Mouse (Mus musculus) heart, embryonic 11.5 days (tissue): ENCODE measurements around the gene Clmp. TPM values are rescaled to one million over a fixed set of nuclear protein-coding genes. Genes with fewer than 3 reads are reported as not detected.

Source experiments
- ATAC-seq: fragments of 200-750 bp; cut with Nextera tagmentation; replicated peaks from 2 replicates; pipeline ENCODE4 v1.8.0; 2017; ENCODE audit warnings: moderate library complexity; ENCODE audit not compliant: insufficient number of reproducible peaks, low FRiP score, low TSS enrichment
- H3K27ac ChIP-seq: fragments of 300-500 bp; sonication (generic); 2 replicates; pipeline ENCODE4 v1.5.1; 2014; ENCODE audit warnings: mild to moderate bottlenecking, low read depth, low read length
- H3K27me3 ChIP-seq: fragments of 300-500 bp; sonication (generic); 2 replicates; pipeline ENCODE4 v1.6.1; 2014; ENCODE audit warnings: mild to moderate bottlenecking, low read length, mixed read lengths; ENCODE audit not compliant: control insufficient read depth, insufficient read depth
- H3K36me3 ChIP-seq: fragments of 300-500 bp; sonication (generic); 2 replicates; pipeline ENCODE4 v1.6.1; 2014; ENCODE audit warnings: mild to moderate bottlenecking, low read length, moderate library complexity, mixed read lengths; ENCODE audit not compliant: control insufficient read depth, insufficient read depth
- H3K4me1 ChIP-seq: fragments of 300-500 bp; sonication (generic); 2 replicates; pipeline ENCODE4 v1.6.1; 2014; ENCODE audit warnings: low read length; ENCODE audit not compliant: control insufficient read depth, insufficient read depth
- H3K4me2 ChIP-seq: fragments of 300-500 bp; sonication (generic); 2 replicates; pipeline ENCODE4 v1.6.1; 2014; ENCODE audit warnings: mild to moderate bottlenecking, moderate library complexity
- H3K4me3 ChIP-seq: fragments of 300-500 bp; sonication (generic); 2 replicates; pipeline ENCODE4 v1.5.1; 2014; ENCODE audit warnings: low read depth, low read length
- H3K9ac ChIP-seq: fragments of 300-500 bp; sonication (generic); 2 replicates; pipeline ENCODE4 v1.6.1; 2014; ENCODE audit warnings: mild to moderate bottlenecking, low read depth, low read length, moderate library complexity
- H3K9me3 ChIP-seq: fragments of 300-500 bp; sonication (generic); replicated peaks from 2 replicates; pipeline ENCODE4 v1.6.1; 2016; ENCODE audit warnings: low read length; ENCODE audit not compliant: control insufficient read depth
- WGBS: fragments of 180-500 bp; shearing (Covaris S2); extraction: QIAGEN DNeasy Blood & Tissue Kit; methylation state at CpG from one replicate; pipeline ENCODE4 v1.1.7; 2014; ENCODE audit not compliant: insufficient replicate concordance; 5-methylcytosine and 5-hydroxymethylcytosine counted together
- polyA plus RNA-seq: library from polyadenylated mRNA; unstranded; fragments of >200 nt; fragmentation: Nextera tagmentation; extraction: Ambion mirVana; gene quantifications from 2 replicates; pipeline ENCODE4 v1.2.1, GENCODE M21; 2014

The Clmp gene
- 13.5 and 15.3 TPM in 2 replicates for polyA plus RNA-seq

- Histone ChIP-seq H3K36me3 (no peaks in the 10 kb centered on the region), H3K27ac (peak within 1 kb of the TSS; percentile 82), H3K9me3 (no peaks in the 10 kb centered on the region), H3K4me2 (peak within 1 kb of the TSS; percentile 98), H3K4me1 (peaks cover 4% of the 10 kb centered on the region; the same call in 1 of the 2 replicates), H3K9ac (peak within 1 kb of the TSS; percentile 75), H3K27me3 (peaks cover 32% of the 10 kb centered on the region), H3K4me3 (peak within 1 kb of the TSS; percentile 76)
- WGBS = under 1% methylated on average over 47 of the region's 53 CpGs
- 0 out of 2 replicates have a peak, but pooled peaks have one; percentile 18 for ATAC-seq
These were observed at the start of gene Clmp for GRCm38 (mm10) chr9:40685801-40686420. Clmp (plus strand) TSS chr9:40685962.

- Histone ChIP-seq H3K27me3 (no peaks in the 10 kb centered on the region), H3K4me3 (no peak overlapping the region), H3K9me3 (no peaks in the 10 kb centered on the region), H3K9ac (no peak overlapping the region), H3K4me2 (no peak overlapping the region), H3K27ac (no peak overlapping the region), H3K36me3 (no peaks in the 10 kb centered on the region), H3K4me1 (peaks cover 8% of the 10 kb centered on the region; the same call in 1 of the 2 replicates)
- WGBS = 20% methylated on average over 2 of the region's 2 CpGs
- ATAC-seq = no peak
These were observed 49.7 kb upstream of the Clmp start for GRCm38 (mm10) chr9:40636054-40636453.

- Histone ChIP-seq H3K27me3 (no peaks in the 10 kb centered on the region; the same call in 1 of the 2 replicates), H3K4me2 (peak overlapping the region; percentile 79), H3K4me3 (peak overlapping the region; percentile 55), H3K4me1 (peaks cover 10% of the 10 kb centered on the region), H3K9ac (peak overlapping the region; percentile 73; the same call in 1 of the 2 replicates), H3K9me3 (no peaks in the 10 kb centered on the region), H3K27ac (no peak overlapping the region), H3K36me3 (no peaks in the 10 kb centered on the region)
- no peak for ATAC-seq
- 36% methylated on average over 8 of the region's 8 CpGs for WGBS
These were observed 47.9 kb upstream of the Clmp start for GRCm38 (mm10) chr9:40637705-40638393.

- H3K9me3 ChIP-seq = no peaks in the 10 kb centered on the region
- H3K27me3 ChIP-seq = no peaks in the 10 kb centered on the region; the same call in 1 of the 2 replicates
- peak overlapping the region; percentile 73 for H3K9ac ChIP-seq
- peaks cover 11% of the 10 kb centered on the region for H3K4me1 ChIP-seq
- peak overlapping the region; percentile 55 for H3K4me3 ChIP-seq
- H3K27ac ChIP-seq = no peak overlapping the region
- no peaks in the 10 kb centered on the region for H3K36me3 ChIP-seq
- WGBS = 3% methylated on average over 14 of the region's 14 CpGs
- peak overlapping the region; percentile 79 for H3K4me2 ChIP-seq
- no peak for ATAC-seq
These were observed 47.2 kb upstream of the Clmp start for GRCm38 (mm10) chr9:40638394-40639049.

- H3K9me3 ChIP-seq = no peaks in the 10 kb centered on the region
- H3K4me1 ChIP-seq = peaks cover 11% of the 10 kb centered on the region
- H3K36me3 ChIP-seq = no peaks in the 10 kb centered on the region
- WGBS = 74% methylated on average over 10 of the region's 10 CpGs
- H3K4me3 ChIP-seq = no peak overlapping the region
- ATAC-seq = no peak
- no peak overlapping the region for H3K27ac ChIP-seq
- H3K9ac ChIP-seq = no peak overlapping the region
- no peaks in the 10 kb centered on the region; the same call in 1 of the 2 replicates for H3K27me3 ChIP-seq
- no peak overlapping the region for H3K4me2 ChIP-seq
These were observed 46.1 kb upstream of the Clmp start for GRCm38 (mm10) chr9:40639536-40640187.

GRCm38 (mm10) chr9:40641318-40641717 lies 44.4 kb upstream of the Clmp start:
- no peak for ATAC-seq
- Histone ChIP-seq H3K27me3 (no peaks in the 10 kb centered on the region; the same call in 1 of the 2 replicates), H3K27ac (no peak overlapping the region), H3K4me3 (no peak overlapping the region), H3K4me2 (no peak overlapping the region), H3K4me1 (peaks cover 11% of the 10 kb centered on the region), H3K36me3 (no peaks in the 10 kb centered on the region), H3K9ac (no peak overlapping the region), H3K9me3 (no peaks in the 10 kb centered on the region)
- WGBS = 83% methylated on average over 2 of the region's 2 CpGs

- Histone ChIP-seq H3K9ac (no peak overlapping the region), H3K36me3 (no peaks in the 10 kb centered on the region), H3K9me3 (no peaks in the 10 kb centered on the region), H3K27ac (no peak overlapping the region), H3K4me2 (no peak overlapping the region), H3K4me1 (peaks cover 11% of the 10 kb centered on the region), H3K27me3 (no peaks in the 10 kb centered on the region; the same call in 1 of the 2 replicates), H3K4me3 (no peak overlapping the region)
- WGBS = 18% methylated on average over 16 of the region's 16 CpGs
- ATAC-seq = no peak
These were observed 43.1 kb upstream of the Clmp start for GRCm38 (mm10) chr9:40642470-40643220.

- Histone ChIP-seq H3K27me3 (no peaks in the 10 kb centered on the region), H3K4me1 (no peaks in the 10 kb centered on the region), H3K9ac (no peak overlapping the region), H3K36me3 (no peaks in the 10 kb centered on the region), H3K27ac (no peak overlapping the region), H3K9me3 (no peaks in the 10 kb centered on the region), H3K4me3 (no peak overlapping the region), H3K4me2 (no peak overlapping the region)
- ATAC-seq = no peak
- 85% methylated on average over 3 of the region's 3 CpGs for WGBS
These were observed 36.3 kb upstream of the Clmp start for GRCm38 (mm10) chr9:40649444-40649843.
